Mouse (Mus musculus) midbrain, embryonic 13.5 days (tissue): ENCODE results near the gene Runx2. TPM values are rescaled to one million over a fixed set of nuclear protein-coding genes. Genes with fewer than 3 reads are reported as not detected.

Experiments used
- ATAC-seq: fragments of 200-750 bp; cut with Nextera tagmentation; 2 replicates; pipeline ENCODE4 v1.8.0; 2017; ENCODE audit warnings: mild to moderate bottlenecking, moderate TSS enrichment, moderate library complexity
- H3K27ac ChIP-seq: fragments of 300-500 bp; sonication (generic); 2 replicates; pipeline ENCODE4 v1.5.1; 2015; ENCODE audit warnings: inconsistent platforms, mild to moderate bottlenecking, moderate library complexity
- H3K27me3 ChIP-seq: fragments of 300-500 bp; sonication (generic); 2 replicates; pipeline ENCODE4 v1.6.1; 2015; ENCODE audit warnings: mild to moderate bottlenecking, inconsistent platforms
- H3K36me3 ChIP-seq: fragments of 300-500 bp; sonication (generic); 2 replicates; pipeline ENCODE4 v1.6.1; 2015; ENCODE audit warnings: mild to moderate bottlenecking, inconsistent platforms
- H3K4me1 ChIP-seq: fragments of 300-500 bp; sonication (generic); replicated peaks from 2 replicates; pipeline ENCODE4 v1.6.1; 2015; ENCODE audit warnings: inconsistent platforms
- H3K4me2 ChIP-seq: fragments of 300-500 bp; sonication (generic); replicated peaks from 2 replicates; pipeline ENCODE4 v1.6.1; 2015; ENCODE audit warnings: moderate library complexity, mild to moderate bottlenecking, inconsistent platforms
- H3K4me3 ChIP-seq: fragments of 300-500 bp; sonication (generic); replicated peaks from 2 replicates; pipeline ENCODE4 v1.5.1; 2015; ENCODE audit warnings: mild to moderate bottlenecking, inconsistent platforms
- H3K9ac ChIP-seq: fragments of 300-500 bp; sonication (generic); replicated peaks from 2 replicates; pipeline ENCODE4 v1.6.1; 2015; ENCODE audit warnings: mild to moderate bottlenecking, inconsistent platforms
- H3K9me3 ChIP-seq: fragments of 300-500 bp; sonication (generic); 2 replicates; pipeline ENCODE4 v1.6.1; 2016; ENCODE audit warnings: mild to moderate bottlenecking, inconsistent platforms
- WGBS: fragments of 180-500 bp; shearing (Covaris S2); methylation state at CpG from one replicate; pipeline ENCODE4 v1.1.7; 2015; 5-methylcytosine and 5-hydroxymethylcytosine counted together
- polyA plus RNA-seq: library from polyadenylated mRNA; unstranded; fragments of >200 nt; fragmentation: Nextera tagmentation; extraction: Ambion mirVana; gene quantifications from 2 replicates; pipeline ENCODE4 v1.2.1, GENCODE M21; 2015

The Runx2 gene
- polyA plus RNA-seq, 1 experiment from 2014 or later, result 0.77 TPM

GRCm38 (mm10) chr17:44728464-44728863 is 86.1 kb downstream of the Runx2 start:
- Histone ChIP-seq H3K4me2 (no peak overlapping the region), H3K36me3 (no peaks in the 10 kb centered on the region), H3K4me1 (no peaks in the 10 kb centered on the region), H3K9ac (no peak overlapping the region), H3K27me3 (peaks cover 49% of the 10 kb centered on the region), H3K4me3 (no peak overlapping the region), H3K27ac (no peak overlapping the region), H3K9me3 (no peaks in the 10 kb centered on the region)
- ATAC-seq, result no peak
- WGBS, result 53% methylated on average over 2 of the region's 2 CpGs

GRCm38 (mm10) chr17:44727675-44728074 is 86.9 kb downstream of the Runx2 start:
- ATAC-seq, result no peak

GRCm38 (mm10) chr17:44724805-44725480 is 89.7 kb downstream of the Runx2 start:
- Histone ChIP-seq H3K4me2 (no peak overlapping the region), H3K27me3 (peaks cover 27% of the 10 kb centered on the region), H3K27ac (no peak overlapping the region), H3K36me3 (no peaks in the 10 kb centered on the region), H3K4me3 (no peak overlapping the region), H3K9ac (no peak overlapping the region), H3K9me3 (no peaks in the 10 kb centered on the region), H3K4me1 (no peaks in the 10 kb centered on the region)
- ATAC-seq, result no peak
- 91% methylated on average over 16 of the region's 16 CpGs for WGBS

More at GRCm38 (mm10) chr17:44727675-44728074, 86.9 kb downstream of the Runx2 start:
- Histone ChIP-seq H3K9ac (no peak overlapping the region), H3K4me3 (no peak overlapping the region), H3K36me3 (no peaks in the 10 kb centered on the region), H3K4me2 (no peak overlapping the region), H3K27ac (no peak overlapping the region), H3K4me1 (no peaks in the 10 kb centered on the region), H3K9me3 (no peaks in the 10 kb centered on the region), H3K27me3 (peaks cover 42% of the 10 kb centered on the region)

GRCm38 (mm10) chr17:44724255-44724654 is 90.3 kb downstream of the Runx2 start:
- no peak overlapping the region for H3K4me2 ChIP-seq
- H3K4me3 ChIP-seq, result no peak overlapping the region
- ATAC-seq, result no peak
- H3K27ac ChIP-seq, result no peak overlapping the region
- WGBS, result 89% methylated on average over 11 of the region's 11 CpGs
- no peaks in the 10 kb centered on the region for H3K36me3 ChIP-seq
- H3K9me3 ChIP-seq, result no peaks in the 10 kb centered on the region
- H3K9ac ChIP-seq, result no peak overlapping the region
- peaks cover 24% of the 10 kb centered on the region for H3K27me3 ChIP-seq
- H3K4me1 ChIP-seq, result no peaks in the 10 kb centered on the region

GRCm38 (mm10) chr17:44722103-44722792 is 92.3 kb downstream of the Runx2 start:
- peaks cover 4% of the 10 kb centered on the region; the same call in 1 of the 2 replicates for H3K4me1 ChIP-seq
- 63% methylated on average over 8 of the region's 8 CpGs for whole genome bisulfite sequencing
- no peak overlapping the region for H3K27ac ChIP-seq
- H3K27me3 ChIP-seq, result peaks cover 9% of the 10 kb centered on the region
- H3K9me3 ChIP-seq, result no peaks in the 10 kb centered on the region
- H3K4me3 ChIP-seq, result no peak overlapping the region
- H3K9ac ChIP-seq, result no peak overlapping the region
- H3K4me2 ChIP-seq, result no peak overlapping the region
- ATAC-seq, result no peak
- no peaks in the 10 kb centered on the region for H3K36me3 ChIP-seq

- Histone ChIP-seq H3K4me2 (no peak overlapping the region), H3K9me3 (no peaks in the 10 kb centered on the region), H3K27me3 (0 out of 2 replicates have a peak, but pooled peaks cover 3% of the 10 kb centered on the region), H3K4me1 (peaks cover 4% of the 10 kb centered on the region; the same call in 1 of the 2 replicates), H3K9ac (no peak overlapping the region), H3K27ac (no peak overlapping the region), H3K4me3 (no peak overlapping the region), H3K36me3 (no peaks in the 10 kb centered on the region)
- 68% methylated on average over 6 of the region's 6 CpGs for WGBS
- ATAC-seq, result no peak
Measured at GRCm38 (mm10) chr17:44718591-44718990, 96.0 kb downstream of the Runx2 start.

GRCm38 (mm10) chr17:44718036-44718435 is 96.6 kb downstream of the Runx2 start:
- Histone ChIP-seq H3K4me1 (peaks cover 4% of the 10 kb centered on the region; the same call in 1 of the 2 replicates), H3K27ac (no peak overlapping the region), H3K4me2 (no peak overlapping the region), H3K9ac (no peak overlapping the region), H3K36me3 (no peaks in the 10 kb centered on the region), H3K9me3 (no peaks in the 10 kb centered on the region), H3K4me3 (no peak overlapping the region), H3K27me3 (0 out of 2 replicates have a peak, but pooled peaks cover 3% of the 10 kb centered on the region)
- no peak for ATAC-seq
- WGBS, result 46% methylated on average over 6 of the region's 6 CpGs

GRCm38 (mm10) chr17:44714116-44714515 is 100.5 kb downstream of the Runx2 start:
- Histone ChIP-seq H3K4me1 (peaks cover 8% of the 10 kb centered on the region), H3K36me3 (no peaks in the 10 kb centered on the region), H3K4me2 (no peak overlapping the region), H3K4me3 (no peak overlapping the region), H3K9me3 (no peaks in the 10 kb centered on the region), H3K27ac (no peak overlapping the region), H3K9ac (no peak overlapping the region), H3K27me3 (no peaks in the 10 kb centered on the region)
- no peak for ATAC-seq
- WGBS, result 96% methylated on average over 4 of the region's 4 CpGs

GRCm38 (mm10) chr17:44713404-44713803 is 101.2 kb downstream of the Runx2 start:
- ATAC-seq, result no peak
- H3K4me3 ChIP-seq, result no peak overlapping the region
- no peak overlapping the region for H3K27ac ChIP-seq
- WGBS, result 92% methylated on average over 8 of the region's 8 CpGs
- H3K9me3 ChIP-seq, result no peaks in the 10 kb centered on the region
- no peak overlapping the region for H3K4me2 ChIP-seq
- no peaks in the 10 kb centered on the region for H3K36me3 ChIP-seq
- peaks cover 8% of the 10 kb centered on the region for H3K4me1 ChIP-seq
- H3K27me3 ChIP-seq, result no peaks in the 10 kb centered on the region
- H3K9ac ChIP-seq, result no peak overlapping the region

GRCm38 (mm10) chr17:44709516-44710252 is 104.9 kb downstream of the Runx2 start:
- peak; percentile 74 for ATAC-seq
- no peak overlapping the region for H3K27ac ChIP-seq
- no peak overlapping the region for H3K9ac ChIP-seq
- H3K4me1 ChIP-seq, result peaks cover 4% of the 10 kb centered on the region
- H3K4me3 ChIP-seq, result no peak overlapping the region
- no peaks in the 10 kb centered on the region for H3K36me3 ChIP-seq
- no peak overlapping the region for H3K4me2 ChIP-seq
- no peaks in the 10 kb centered on the region; the same call in 1 of the 2 replicates for H3K27me3 ChIP-seq
- WGBS, result 64% methylated on average over 11 of the region's 11 CpGs
- H3K9me3 ChIP-seq, result no peaks in the 10 kb centered on the region

GRCm38 (mm10) chr17:44707956-44708355 is 106.6 kb downstream of the Runx2 start:
- Histone ChIP-seq H3K4me1 (peaks cover 4% of the 10 kb centered on the region), H3K4me3 (no peak overlapping the region), H3K36me3 (no peaks in the 10 kb centered on the region), H3K9me3 (no peaks in the 10 kb centered on the region), H3K9ac (no peak overlapping the region), H3K4me2 (no peak overlapping the region), H3K27ac (no peak overlapping the region), H3K27me3 (no peaks in the 10 kb centered on the region; the same call in 1 of the 2 replicates)
- no peak for ATAC-seq
- 99% methylated on average over 3 of the region's 3 CpGs for WGBS

GRCm38 (mm10) chr17:44706531-44706930 is 108.1 kb downstream of the Runx2 start:
- Histone ChIP-seq H3K4me2 (no peak overlapping the region), H3K9ac (no peak overlapping the region), H3K9me3 (no peaks in the 10 kb centered on the region), H3K4me3 (no peak overlapping the region), H3K36me3 (no peaks in the 10 kb centered on the region), H3K27me3 (no peaks in the 10 kb centered on the region; the same call in 1 of the 2 replicates), H3K27ac (no peak overlapping the region), H3K4me1 (peaks cover 4% of the 10 kb centered on the region)
- WGBS, result 97% methylated on average over 10 of the region's 10 CpGs
- no peak for ATAC-seq
